Mouse (Mus musculus) adrenal gland, adult (tissue): ENCODE measurements around the gene Cplane1.

Source experiments
- DNase-seq, 2 experiments: peaks; one replicate each; pipeline ENCODE4 v3.0.0; 2022 to 2023; ENCODE audit warnings: low spot score in 1 of 2; ENCODE audit not compliant: inconsistent age in 2 of 2

Cplane1 gene

DNA sequence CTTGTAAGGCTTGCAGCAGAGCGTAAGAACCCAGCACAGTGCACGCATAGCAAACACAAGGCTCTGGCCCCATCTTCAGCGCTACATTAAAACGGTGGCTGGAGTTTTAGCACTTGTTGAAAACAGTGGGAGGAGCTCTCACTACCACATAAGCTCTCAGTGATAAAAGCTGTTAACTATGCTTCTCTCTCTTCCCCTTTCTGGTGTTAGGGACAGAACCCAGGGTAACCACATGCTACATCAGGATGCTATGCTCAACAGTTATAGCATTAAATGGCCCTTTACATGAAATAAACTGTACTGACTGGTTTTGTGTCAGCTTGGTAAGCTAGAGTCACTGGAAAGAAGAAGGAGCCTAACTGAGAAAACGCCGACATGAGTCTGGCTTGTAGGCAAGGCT is 125.2 kb downstream of the Cplane1 start:
- no peak for DNase-seq

GRCm38 (mm10) chr15:8302944-8303343 is 134.0 kb downstream of the Cplane1 start:
- no peak for DNase-seq

DNA sequence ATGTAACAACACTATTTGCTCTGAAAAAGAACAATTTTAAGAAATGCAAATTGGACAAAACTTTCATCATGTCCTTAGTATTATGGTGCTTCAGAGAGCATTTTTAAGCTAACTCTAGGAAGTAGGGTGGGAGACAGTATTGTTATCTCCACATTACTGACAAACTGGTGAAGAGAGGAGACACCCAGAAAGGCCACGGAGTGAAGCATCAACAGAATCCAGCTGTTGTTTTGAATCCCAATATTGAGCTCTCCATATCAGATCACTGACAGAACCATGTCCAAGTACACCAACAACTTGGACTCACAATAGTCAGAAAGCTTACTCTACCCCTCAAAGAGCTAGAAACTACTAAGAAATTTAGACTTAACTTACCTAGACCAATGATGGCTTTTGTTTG is 136.6 kb downstream of the Cplane1 start:
- no peak for DNase-seq

DNA sequence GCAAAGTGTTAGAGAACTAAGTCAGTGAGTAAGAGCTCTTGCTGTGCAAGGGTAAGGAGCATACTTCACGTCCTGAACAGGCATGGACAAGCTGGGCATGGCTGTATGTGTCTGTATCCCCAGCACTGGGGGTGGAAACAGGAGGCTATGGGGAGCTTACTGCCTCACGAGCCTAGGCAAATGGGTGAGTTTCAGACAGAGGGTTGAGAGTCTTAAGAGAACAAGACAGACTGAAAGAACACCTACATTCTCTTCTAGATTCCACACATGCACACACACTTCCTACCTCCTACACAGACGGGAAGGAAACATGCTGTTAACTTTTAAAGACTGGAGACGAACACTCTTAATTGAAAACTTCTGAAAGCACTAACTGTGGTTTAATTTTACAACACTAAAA is 148.5 kb downstream of the Cplane1 start:
- no peak for DNase-seq

GRCm38 (mm10) chr15:8319191-8319590 is 150.3 kb downstream of the Cplane1 start:
- no peak for DNase-seq
